Mouse (Mus musculus): ENCODE results near the gene Mcur1. TPM values are rescaled to one million over a fixed set of nuclear protein-coding genes. Genes with fewer than 3 reads are reported as not detected.
A peak's percentile ranks its signal among the peaks of the same experiment; 100 is the strongest.

The Mcur1 gene
- polyA plus RNA-seq, 1 experiment, result 13.5 TPM

- WGBS, result 86% methylated on average over 8 of the region's 8 CpGs
- H3K4me1 ChIP-seq (ENCODE audit: control insufficient read depth, insufficient read depth, low read length), result peaks cover 1% of the 10 kb centered on the region; the same call in 1 of the 2 replicates
- H3K27ac ChIP-seq (ENCODE audit: control insufficient read depth, insufficient read depth, low read depth, low read length, poor library complexity), result no peak overlapping the region
- no peak for TF ChIP-seq POLR2A (IDR thresholded peaks at IDR 0.05; ENCODE audit: borderline replicate concordance, control insufficient read depth, low read depth, low read length)
- TF ChIP-seq CTCF (IDR thresholded peaks at IDR 0.05; ENCODE audit: control insufficient read depth, insufficient read depth, low read length), result no peak
- H3K4me3 ChIP-seq (replicated peaks; ENCODE audit: control insufficient read depth, low read depth, low read length), result no peak overlapping the region
These were observed 42.6 kb downstream of the Mcur1 start for GRCm38 (mm10) chr13:43517371-43517770.

GRCm38 (mm10) chr13:43516931-43517330 is 43.1 kb downstream of the Mcur1 start:
- Histone ChIP-seq H3K4me1 (ENCODE audit: control insufficient read depth, insufficient read depth, low read length) (peaks cover 1% of the 10 kb centered on the region; the same call in 1 of the 2 replicates), H3K4me3 (replicated peaks; ENCODE audit: control insufficient read depth, low read depth, low read length) (no peak overlapping the region), H3K27ac (ENCODE audit: control insufficient read depth, insufficient read depth, low read depth, low read length, poor library complexity) (no peak overlapping the region)
- WGBS, result 84% methylated on average over 6 of the region's 6 CpGs
- TF ChIP-seq CTCF (IDR thresholded peaks at IDR 0.05; ENCODE audit: control insufficient read depth, insufficient read depth, low read length) (no peak), POLR2A (IDR thresholded peaks at IDR 0.05; ENCODE audit: borderline replicate concordance, control insufficient read depth, low read depth, low read length) (no peak)

- no peak for TF ChIP-seq POLR2A (IDR thresholded peaks at IDR 0.05; ENCODE audit: borderline replicate concordance, control insufficient read depth, low read depth, low read length)
- no peak for TF ChIP-seq CTCF (IDR thresholded peaks at IDR 0.05; ENCODE audit: control insufficient read depth, insufficient read depth, low read length)
- Histone ChIP-seq H3K27ac (ENCODE audit: control insufficient read depth, insufficient read depth, low read depth, low read length, poor library complexity) (no peak overlapping the region; the same call in 1 of the 2 replicates), H3K4me1 (ENCODE audit: control insufficient read depth, insufficient read depth, low read length) (peaks cover 1% of the 10 kb centered on the region; the same call in 1 of the 2 replicates), H3K4me3 (replicated peaks; ENCODE audit: control insufficient read depth, low read depth, low read length) (no peak overlapping the region)
- 49% methylated on average over 5 of the region's 5 CpGs for WGBS
These were observed 43.9 kb downstream of the Mcur1 start for GRCm38 (mm10) chr13:43516119-43516518.

GRCm38 (mm10) chr13:43514950-43515358 is 45.0 kb downstream of the Mcur1 start:
- no peak overlapping the region for H3K4me3 ChIP-seq (replicated peaks; ENCODE audit: control insufficient read depth, low read depth, low read length)
- H3K4me1 ChIP-seq (ENCODE audit: control insufficient read depth, insufficient read depth, low read length), result peaks cover 2% of the 10 kb centered on the region
- H3K27ac ChIP-seq (ENCODE audit: control insufficient read depth, insufficient read depth, low read depth, low read length, poor library complexity), result no peak overlapping the region
- TF ChIP-seq POLR2A (IDR thresholded peaks at IDR 0.05; ENCODE audit: borderline replicate concordance, control insufficient read depth, low read depth, low read length) (no peak), CTCF (IDR thresholded peaks at IDR 0.05; ENCODE audit: control insufficient read depth, insufficient read depth, low read length) (no peak)
- 21% methylated on average over 8 of the region's 8 CpGs for WGBS

GRCm38 (mm10) chr13:43512736-43513135 is 47.3 kb downstream of the Mcur1 start:
- WGBS, result 64% methylated on average over 3 of the region's 3 CpGs
- Histone ChIP-seq H3K4me3 (replicated peaks; ENCODE audit: control insufficient read depth, low read depth, low read length) (no peak overlapping the region), H3K27ac (ENCODE audit: control insufficient read depth, insufficient read depth, low read depth, low read length, poor library complexity) (no peak overlapping the region), H3K4me1 (ENCODE audit: control insufficient read depth, insufficient read depth, low read length) (peaks cover 2% of the 10 kb centered on the region)
- no peak for TF ChIP-seq POLR2A (IDR thresholded peaks at IDR 0.05; ENCODE audit: borderline replicate concordance, control insufficient read depth, low read depth, low read length)
- no peak for TF ChIP-seq CTCF (IDR thresholded peaks at IDR 0.05; ENCODE audit: control insufficient read depth, insufficient read depth, low read length)

- no peak for TF ChIP-seq POLR2A (IDR thresholded peaks at IDR 0.05; ENCODE audit: borderline replicate concordance, control insufficient read depth, low read depth, low read length)
- TF ChIP-seq CTCF (IDR thresholded peaks at IDR 0.05; ENCODE audit: control insufficient read depth, insufficient read depth, low read length), result no peak
- H3K27ac ChIP-seq (ENCODE audit: control insufficient read depth, insufficient read depth, low read depth, low read length, poor library complexity), result peak overlapping the region; percentile 88
- WGBS, result 48% methylated on average over 3 of the region's 3 CpGs
- H3K4me1 ChIP-seq (ENCODE audit: control insufficient read depth, insufficient read depth, low read length), result peaks cover 5% of the 10 kb centered on the region
- H3K4me3 ChIP-seq (replicated peaks; ENCODE audit: control insufficient read depth, low read depth, low read length), result no peak overlapping the region
These were observed 54.2 kb downstream of the Mcur1 start for GRCm38 (mm10) chr13:43505798-43506197.

GRCm38 (mm10) chr13:43503395-43503850 is 56.6 kb downstream of the Mcur1 start:
- H3K27ac ChIP-seq (ENCODE audit: control insufficient read depth, insufficient read depth, low read depth, low read length, poor library complexity), result no peak overlapping the region
- peaks cover 3% of the 10 kb centered on the region for H3K4me1 ChIP-seq (ENCODE audit: control insufficient read depth, insufficient read depth, low read length)
- 10% methylated on average over 19 of the region's 19 CpGs for WGBS
- peak overlapping the region; percentile 42 for H3K4me3 ChIP-seq (replicated peaks; ENCODE audit: control insufficient read depth, low read depth, low read length)
- TF ChIP-seq CTCF (IDR thresholded peaks at IDR 0.05; ENCODE audit: control insufficient read depth, insufficient read depth, low read length), result no peak
- no peak for TF ChIP-seq POLR2A (IDR thresholded peaks at IDR 0.05; ENCODE audit: borderline replicate concordance, control insufficient read depth, low read depth, low read length)

- peaks cover 3% of the 10 kb centered on the region for H3K4me1 ChIP-seq (ENCODE audit: control insufficient read depth, insufficient read depth, low read length)
- WGBS, result 86% methylated on average over 5 of the region's 5 CpGs
- H3K27ac ChIP-seq (ENCODE audit: control insufficient read depth, insufficient read depth, low read depth, low read length, poor library complexity), result no peak overlapping the region
- no peak overlapping the region for H3K4me3 ChIP-seq (replicated peaks; ENCODE audit: control insufficient read depth, low read depth, low read length)
- no peak for TF ChIP-seq CTCF (IDR thresholded peaks at IDR 0.05; ENCODE audit: control insufficient read depth, insufficient read depth, low read length)
- no peak for TF ChIP-seq POLR2A (IDR thresholded peaks at IDR 0.05; ENCODE audit: borderline replicate concordance, control insufficient read depth, low read depth, low read length)
These were observed 58.4 kb downstream of the Mcur1 start for GRCm38 (mm10) chr13:43501601-43502000.

- peaks cover 1% of the 10 kb centered on the region; the same call in 1 of the 2 replicates for H3K4me1 ChIP-seq (ENCODE audit: control insufficient read depth, insufficient read depth, low read length)
- 82% methylated on average over 4 of the region's 4 CpGs for WGBS
- H3K4me3 ChIP-seq (replicated peaks; ENCODE audit: control insufficient read depth, low read depth, low read length), result no peak overlapping the region
- TF ChIP-seq CTCF (IDR thresholded peaks at IDR 0.05; ENCODE audit: control insufficient read depth, insufficient read depth, low read length), result no peak
- TF ChIP-seq POLR2A (IDR thresholded peaks at IDR 0.05; ENCODE audit: borderline replicate concordance, control insufficient read depth, low read depth, low read length), result no peak
- H3K27ac ChIP-seq (ENCODE audit: control insufficient read depth, insufficient read depth, low read depth, low read length, poor library complexity), result no peak overlapping the region
These were observed 59.5 kb downstream of the Mcur1 start for GRCm38 (mm10) chr13:43500483-43500850.

Measured in bone marrow, adult 2 months (tissue).